Mouse (Mus musculus): ENCODE measurements around the gene Ptk7.

DNA sequence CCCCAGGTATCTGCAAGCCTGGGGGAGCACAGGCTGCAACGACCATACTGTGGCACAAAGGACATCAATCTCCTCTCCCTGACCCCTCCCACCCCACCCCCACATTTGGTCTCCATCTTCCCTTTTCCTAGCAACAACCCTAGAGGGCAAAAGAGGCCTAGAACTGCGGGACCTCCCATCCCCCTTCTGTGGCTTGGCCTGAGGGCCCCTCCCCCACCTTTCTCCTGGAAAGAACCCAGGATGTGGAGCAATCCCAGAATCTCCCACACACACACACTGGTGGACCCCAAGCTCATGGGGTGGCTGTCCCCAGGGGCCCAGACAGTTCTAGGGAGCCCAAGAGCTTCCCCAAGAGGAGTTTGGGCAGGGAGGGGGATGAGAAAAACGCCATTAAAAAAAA, 81.4 kb downstream of the Ptk7 start:
- TF ChIP-seq POLR2A (IDR thresholded peaks at IDR 0.05; ENCODE audit: low read depth, low read length) (no peak), CTCF (IDR thresholded peaks at IDR 0.05; ENCODE audit: borderline replicate concordance, insufficient read depth, low read length) (no peak)
